Mouse (Mus musculus) frontal cortex, postnatal 36 days (tissue): Measurements from ENCODE around the gene Rabep1.
A peak's percentile ranks its signal among the peaks of the same experiment; 100 is the strongest.

Experiments used
- DNase-seq, 2 experiments: peaks; one replicate each; pipeline ENCODE4 v3.0.0; 2022; ENCODE audit warnings: low spot score in 2 of 2

Rabep1 gene

GRCm38 (mm10) chr11:70973947-70974346, 129.4 kb downstream of the Rabep1 start:
- DNase-seq, result no peak

- peak; percentile 15 to 35 for DNase-seq
Observed at GRCm38 (mm10) chr11:70975193-70975592, 130.6 kb downstream of the Rabep1 start.

- no peak for DNase-seq
Observed at GRCm38 (mm10) chr11:70977293-70977692, 132.7 kb downstream of the Rabep1 start.

GRCm38 (mm10) chr11:70980232-70980631, 135.7 kb downstream of the Rabep1 start:
- DNase-seq, result no peak

- no peak for DNase-seq
Observed at GRCm38 (mm10) chr11:70980751-70981510, 136.4 kb downstream of the Rabep1 start.

- DNase-seq, result no peak
Observed at GRCm38 (mm10) chr11:70982030-70982429, 137.5 kb downstream of the Rabep1 start.

GRCm38 (mm10) chr11:70982557-70983228, 138.1 kb downstream of the Rabep1 start, which contains the start of gene C1qbp:
TSS of gene C1qbp (minus strand) at chr11:70983026.
- DNase-seq, result peak; percentile 92
